Mouse (Mus musculus) adrenal gland, postnatal 10 days (tissue): ENCODE measurements at regions not wholly inside any gene's neighbourhood (a gene's known extent, or its start where the extent isn't known, plus 50 kb on each side); places are given as distances from the start of the nearest gene placed in this dataset.

Experiments used
- DNase-seq: peaks from one replicate; pipeline ENCODE4 v3.0.0; 2021; ENCODE audit warnings: mixed read lengths

DNA sequence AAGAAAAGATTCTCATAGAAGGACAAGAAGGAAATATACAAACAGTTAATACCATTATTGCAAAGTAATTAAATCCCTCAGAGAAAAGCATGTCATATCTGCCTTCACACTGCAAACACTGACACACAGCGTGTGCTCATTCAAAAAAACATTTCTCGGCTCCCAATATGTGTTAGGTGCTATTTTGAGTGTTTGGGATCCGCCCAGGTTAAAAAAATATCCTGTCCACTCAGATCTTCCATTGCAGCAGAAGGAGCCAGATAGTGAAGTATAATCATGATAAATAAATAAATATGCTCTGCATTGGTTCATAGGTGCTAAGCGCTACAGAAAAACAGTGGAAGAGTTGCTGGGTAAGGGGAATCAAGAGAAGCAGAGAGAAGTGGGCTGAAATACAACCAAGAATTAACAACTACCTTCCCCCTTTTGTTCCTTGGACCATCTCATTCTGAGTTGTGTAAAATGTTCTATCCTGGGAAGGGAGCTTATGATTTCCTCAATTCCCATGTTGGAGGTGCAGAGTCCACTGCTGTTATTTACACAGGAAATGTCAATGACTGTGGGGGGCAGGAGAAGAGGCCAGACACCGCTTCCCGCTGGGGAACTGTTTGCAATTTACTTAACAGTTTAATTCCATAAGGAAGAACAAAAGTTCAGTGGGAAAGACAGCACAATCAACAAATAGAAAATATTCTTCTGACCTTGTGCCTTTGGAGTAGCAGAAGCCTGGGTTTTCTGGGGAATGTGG is 139.9 kb downstream of the Tle1 start:
- peak; percentile 2 for DNase-seq

DNA sequence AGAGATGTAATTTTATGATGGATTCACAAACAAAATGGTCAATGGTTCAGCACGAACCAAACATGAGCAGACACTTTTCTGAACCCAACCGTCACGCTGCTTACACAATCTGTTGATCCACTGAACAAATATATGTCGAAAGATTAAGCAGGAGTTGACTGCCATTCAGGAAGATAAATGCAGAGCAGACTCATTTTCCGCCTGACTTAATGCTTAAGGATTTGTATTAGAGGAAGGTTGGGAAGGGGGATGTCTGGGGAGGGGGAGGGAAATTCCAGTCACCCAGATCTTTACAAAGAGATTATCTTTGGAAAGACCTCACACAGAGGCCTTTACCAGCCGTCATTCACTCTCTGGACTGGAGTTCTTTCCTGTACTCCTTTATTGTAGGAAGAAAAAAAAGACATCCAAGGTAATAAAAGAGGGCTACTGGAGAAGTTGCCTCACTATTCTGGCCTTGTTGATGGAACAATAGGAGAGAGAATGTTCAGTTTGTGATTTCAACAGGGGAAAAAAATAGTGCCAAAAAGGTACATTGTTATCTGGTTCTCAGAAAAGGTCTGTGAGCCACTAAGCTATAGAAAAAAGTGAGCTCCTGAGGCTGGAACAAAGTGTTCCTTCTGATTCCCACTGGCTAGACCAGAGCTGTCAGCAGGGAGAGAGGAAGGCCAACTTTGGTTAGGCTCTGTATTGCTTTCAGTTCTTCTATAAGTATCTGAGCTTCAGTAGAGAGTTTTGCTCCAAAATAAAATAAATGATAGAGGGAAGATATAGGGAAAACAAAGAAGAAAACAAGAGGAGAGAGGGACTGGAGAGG is 150.9 kb downstream of the Tle1 start:
- no peak for DNase-seq

DNA sequence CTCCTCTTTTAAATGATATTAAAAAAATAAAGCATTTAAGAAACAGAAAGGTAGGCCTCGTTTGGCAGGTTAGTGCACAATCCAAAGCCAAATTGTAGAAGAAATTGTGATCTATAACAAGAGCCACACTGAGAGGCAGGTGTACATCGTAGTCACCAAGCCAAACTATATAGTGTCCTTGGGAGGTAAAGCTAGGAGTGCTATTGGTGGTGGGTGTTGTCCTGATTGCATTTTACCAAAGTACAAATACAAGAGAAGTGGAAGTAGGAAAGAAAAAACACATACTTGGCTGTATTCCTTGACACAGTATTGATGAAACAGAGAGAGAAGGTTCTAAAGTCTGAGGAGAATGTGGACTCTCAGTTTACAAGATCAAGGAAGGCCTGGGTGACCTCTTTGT is 178.6 kb downstream of the Tle1 start:
- no peak for DNase-seq

DNA sequence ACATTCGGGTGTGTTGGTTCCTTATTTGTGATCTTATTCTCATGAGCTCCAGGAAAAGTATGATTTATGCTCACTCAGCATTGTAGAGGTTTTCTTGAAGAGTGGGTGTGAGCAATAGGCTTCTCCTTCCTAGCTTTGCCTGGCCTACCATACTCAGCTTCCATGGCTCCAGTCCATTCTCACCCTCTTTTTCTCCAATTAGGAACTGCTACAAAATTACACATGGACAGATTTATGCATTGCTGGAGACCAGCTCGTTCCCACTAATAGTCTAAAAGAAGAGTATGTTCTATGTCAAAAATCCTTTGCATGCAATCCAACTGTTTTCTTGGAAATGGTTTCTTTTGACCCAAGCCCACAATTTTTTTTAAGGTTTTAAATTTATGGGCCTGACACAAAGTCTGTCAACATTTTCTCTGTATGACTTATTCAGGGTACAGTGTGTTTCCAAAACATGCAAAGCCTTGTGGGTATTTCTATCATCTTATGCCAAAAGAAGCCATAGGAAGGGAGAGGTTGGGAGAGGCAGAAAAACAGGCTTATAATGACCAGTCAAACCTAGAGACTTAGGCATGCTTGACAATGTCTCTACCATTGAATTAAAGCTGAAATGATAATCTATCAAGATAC is 186.4 kb downstream of the Tle1 start:
- no peak for DNase-seq

DNA sequence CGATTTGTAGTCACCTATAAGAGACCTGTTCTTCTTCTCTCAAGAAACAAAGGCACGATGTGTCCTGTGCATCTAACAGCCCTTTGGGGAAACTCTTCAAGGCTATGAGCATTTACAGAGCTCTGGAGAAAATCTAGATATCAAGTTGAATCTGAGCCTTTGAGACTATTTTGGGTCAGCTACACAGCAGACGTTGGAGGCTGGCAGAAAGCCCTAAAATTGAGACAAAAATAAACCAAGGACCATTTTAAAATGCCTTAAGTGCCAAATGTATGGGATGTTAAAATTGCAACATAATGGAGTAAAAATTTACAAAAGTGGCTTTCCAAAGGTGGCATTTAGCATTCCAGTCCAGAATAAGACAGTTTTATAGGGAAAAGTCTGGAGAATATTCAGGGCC is 187.1 kb downstream of the Tle1 start:
- peak; percentile 14 for DNase-seq

DNA sequence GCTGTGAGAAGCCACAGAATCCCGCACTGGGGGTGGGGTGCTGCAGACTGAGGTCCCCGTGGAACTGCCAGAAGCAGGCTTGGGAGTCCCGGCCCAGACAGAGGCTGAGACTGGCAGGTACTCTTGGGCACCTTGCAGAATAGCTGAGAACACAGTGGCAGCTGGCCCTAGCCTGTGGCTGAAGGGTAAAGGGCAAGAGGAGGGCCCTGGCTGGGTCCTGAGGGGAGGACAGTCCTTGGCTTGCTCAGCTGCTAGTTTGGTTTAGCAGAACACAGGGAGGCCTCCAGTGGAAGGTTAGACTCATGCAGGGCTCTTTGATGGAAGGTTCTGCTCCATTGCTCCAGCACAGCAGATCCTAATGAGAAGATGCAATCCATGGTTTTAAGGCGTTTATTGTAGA is 190.4 kb downstream of the Tle1 start:
- peak; percentile 51 for DNase-seq

DNA sequence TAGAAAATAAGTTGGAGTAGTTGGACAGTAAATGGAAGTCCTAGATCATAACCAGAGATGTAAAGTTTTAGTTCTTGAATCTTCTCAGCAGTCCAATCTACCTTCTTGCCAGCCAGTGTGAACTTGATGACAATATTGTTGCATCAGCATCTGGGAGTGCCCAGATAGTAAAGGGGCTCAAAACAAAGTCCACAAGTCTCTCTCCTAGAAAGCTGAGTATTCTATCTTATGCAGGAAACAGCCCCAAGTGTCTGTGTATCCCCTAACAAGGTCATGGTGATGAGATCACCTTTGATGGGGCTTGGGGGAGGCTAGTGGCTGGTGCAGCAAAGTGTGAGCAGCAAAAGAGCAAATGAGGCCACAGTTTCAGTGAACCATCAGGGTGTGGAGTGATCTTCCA is 194.8 kb downstream of the Tle1 start:
- no peak for DNase-seq

DNA sequence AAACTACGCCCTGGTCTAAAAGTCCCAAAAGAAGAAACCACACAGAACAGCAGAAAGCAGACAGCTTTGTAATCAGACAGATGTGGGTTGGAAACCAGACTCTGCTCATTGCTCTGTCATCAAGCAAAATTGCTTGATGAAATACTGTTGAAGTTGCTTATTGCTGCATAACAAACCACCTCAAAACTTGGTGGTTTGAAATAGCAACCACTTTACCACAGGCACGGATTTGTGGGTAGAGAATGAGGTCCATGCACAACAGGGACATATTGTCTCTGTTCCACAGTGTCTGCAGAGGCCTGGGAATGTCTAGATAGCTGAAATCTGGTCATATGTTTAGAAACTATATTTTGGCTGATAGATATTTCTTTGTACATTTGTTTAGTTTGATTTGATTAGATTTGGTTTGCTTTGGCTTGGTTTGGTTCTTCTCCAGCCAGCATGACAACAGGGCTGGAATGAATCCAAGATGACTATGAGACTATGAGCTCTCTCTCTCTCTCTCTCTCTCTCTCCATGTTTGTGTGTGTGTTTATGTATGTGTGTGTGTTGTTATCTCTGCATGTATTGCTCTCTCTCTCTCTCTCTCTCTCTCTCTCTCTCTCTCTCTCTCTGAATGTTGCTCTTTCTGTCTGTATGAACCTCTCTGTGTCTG is 199.4 kb downstream of the Tle1 start:
- DNase-seq = no peak

DNA sequence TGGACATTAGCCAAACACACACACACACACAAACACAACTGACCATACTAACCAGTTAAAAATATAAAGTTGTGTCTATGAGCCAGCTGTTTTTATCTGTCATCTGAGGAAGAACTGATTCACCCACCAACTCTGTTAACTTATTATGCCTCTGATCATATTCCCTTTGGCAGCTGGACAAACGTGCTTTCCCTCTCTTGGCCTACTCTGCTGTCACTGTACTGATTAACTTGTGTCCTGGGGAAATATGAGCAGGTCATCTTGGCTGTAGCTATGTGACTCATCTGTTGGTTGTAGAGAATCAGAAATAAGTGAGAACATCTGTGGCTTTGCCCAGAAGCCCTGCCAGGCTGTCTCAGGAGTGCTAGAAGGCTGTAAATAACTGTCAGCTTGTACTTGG is 210.9 kb upstream of the Gm11232 start:
- DNase-seq = peak; percentile 35

DNA sequence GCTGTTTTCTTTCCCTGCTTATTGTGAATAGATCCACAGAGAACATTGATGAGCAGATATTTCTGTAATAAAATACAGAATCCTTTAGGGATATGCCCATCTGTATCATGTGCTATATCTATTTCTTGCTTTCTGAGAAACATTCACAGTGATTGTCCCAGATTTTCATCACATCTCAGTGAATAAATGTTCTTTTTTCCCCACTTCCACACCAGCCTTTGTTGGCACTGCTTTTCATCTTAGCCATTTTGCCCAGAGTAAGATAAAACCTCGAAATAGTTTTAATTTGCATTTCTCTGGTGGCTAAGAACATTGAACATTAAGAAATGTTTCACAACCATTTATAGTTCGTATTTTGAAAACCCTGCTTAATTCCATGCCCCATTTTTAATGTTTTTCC is 195.7 kb upstream of the Gm11232 start:
- no peak for DNase-seq

DNA sequence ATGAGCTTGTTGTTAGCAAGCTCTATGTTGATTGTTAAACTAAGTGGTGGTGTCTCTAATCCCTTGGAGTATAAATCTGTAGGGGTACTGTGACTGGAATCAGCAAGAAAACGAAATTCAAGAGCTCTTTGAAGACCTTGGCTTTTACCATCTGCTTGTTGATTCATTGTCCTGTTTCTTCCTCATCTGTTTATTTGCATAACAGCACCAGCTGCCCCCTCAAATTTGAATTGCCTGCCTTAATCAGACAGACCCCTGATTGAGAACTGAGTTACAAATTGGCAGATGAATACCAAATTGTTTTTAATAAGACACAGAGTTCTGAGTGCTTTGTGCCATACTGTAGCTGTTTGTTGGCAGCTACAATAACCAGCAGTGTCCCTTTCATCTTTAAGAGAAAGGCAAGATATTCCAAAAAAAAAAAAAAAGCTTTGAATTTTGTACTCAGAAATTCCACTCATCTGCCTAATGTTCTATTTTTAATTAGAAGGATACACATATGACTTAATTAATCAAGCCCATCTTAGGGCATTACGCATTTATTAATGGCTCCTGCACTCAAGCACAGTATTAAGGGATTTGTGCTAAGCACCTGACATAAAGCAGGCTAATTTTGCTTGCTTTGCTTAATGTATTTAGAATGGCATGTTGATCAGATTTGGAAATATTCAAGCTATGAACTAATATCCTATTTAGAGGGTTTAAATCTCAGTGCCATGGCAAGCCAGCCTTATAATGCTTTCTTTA is 175.6 kb upstream of the Gm11232 start:
- DNase-seq = no peak

DNA sequence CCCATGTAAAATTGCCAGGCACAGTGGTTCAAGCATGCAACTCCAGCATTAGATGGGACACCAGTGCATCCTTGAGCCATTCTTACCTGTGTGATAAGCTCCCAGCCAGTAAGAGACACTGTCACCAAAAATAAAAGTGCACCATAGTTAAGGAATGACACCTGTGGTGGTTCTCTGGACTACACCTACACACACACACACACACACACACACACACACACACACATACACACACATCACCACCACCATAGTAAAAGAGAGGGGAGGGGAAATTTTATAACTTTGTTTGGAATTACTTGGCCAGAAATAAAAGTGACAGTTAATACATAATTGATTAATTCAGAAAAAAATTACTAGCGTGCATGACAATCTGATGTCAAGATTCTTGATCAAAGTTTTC is 175.1 kb upstream of the Gm11232 start:
- no peak for DNase-seq

DNA sequence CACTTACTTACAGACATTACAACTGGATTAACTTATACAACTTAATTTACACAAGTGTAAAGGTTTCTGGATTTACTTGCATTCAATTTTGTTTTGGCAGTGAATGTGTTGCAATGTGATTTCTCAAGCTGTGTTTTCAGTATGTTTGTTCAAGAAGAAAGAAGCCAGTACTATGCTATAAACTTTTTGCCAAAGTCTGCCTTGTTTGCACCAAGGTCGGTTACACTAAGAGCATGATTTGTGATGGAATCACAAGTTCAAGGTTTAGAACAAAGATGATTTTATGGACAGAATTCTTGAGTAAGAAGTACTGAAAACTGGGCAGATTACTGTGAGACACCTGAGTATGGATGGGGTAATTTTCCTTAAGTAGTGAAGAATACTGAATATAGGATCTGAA is 153.8 kb upstream of the Gm11232 start:
- no peak for DNase-seq

DNA sequence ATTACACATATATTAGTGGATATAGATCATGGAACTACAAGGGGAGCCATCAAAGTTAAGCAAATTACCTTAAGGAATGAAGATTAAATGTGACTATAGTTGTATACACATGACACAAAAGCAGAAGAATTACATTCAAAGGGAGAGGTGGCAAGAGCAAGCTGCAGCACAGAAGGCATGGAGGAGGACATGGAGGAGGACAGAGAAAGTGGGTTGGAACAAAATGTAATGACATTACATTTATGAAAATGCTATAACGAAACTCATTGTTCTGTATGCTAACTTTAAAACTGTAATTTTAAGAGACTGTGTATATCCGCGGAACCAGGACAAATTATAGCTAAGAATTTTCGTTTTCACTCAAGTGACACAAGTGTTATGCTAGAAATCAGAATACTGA is 117.9 kb upstream of the Gm11232 start:
- DNase-seq = no peak

DNA sequence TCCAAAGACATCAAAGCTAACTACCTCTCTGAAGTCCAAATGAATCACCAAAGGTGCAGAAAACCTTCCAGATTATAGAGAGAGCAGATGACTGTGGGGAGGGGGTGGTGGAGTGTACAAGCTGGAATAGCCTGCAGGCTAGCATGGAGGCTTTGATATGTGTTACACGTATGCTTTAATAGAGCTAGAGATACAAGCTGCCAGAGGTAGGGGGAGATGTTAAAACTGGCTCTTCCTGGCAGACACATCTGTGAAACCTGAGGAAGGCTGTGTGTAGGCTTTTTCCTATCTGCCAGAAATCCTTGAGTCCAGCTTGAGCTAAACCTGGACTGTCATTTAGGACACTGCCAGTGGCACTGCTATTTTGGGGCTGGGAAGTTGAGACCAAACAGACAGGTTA is 109.2 kb upstream of the Gm11232 start:
- no peak for DNase-seq

DNA sequence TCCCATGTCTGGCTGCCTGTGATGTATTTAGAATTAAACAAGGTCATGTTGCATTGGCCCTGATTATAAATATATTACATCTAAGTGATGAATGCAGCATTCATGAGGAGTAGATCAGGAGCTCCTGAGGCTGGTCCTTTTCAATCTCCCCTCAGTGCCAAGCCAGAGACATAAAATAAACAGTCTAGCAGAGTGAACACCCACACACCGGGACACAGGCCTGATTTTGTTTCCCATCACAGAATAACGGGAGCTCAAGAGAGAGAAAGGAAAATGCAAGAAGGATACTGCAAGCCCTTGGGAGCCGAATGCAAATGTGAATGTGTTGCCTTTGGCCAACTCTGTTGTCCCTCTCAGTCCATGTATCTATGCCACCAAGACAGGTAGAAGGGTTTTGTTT is 84.1 kb upstream of the Gm11232 start:
- no peak for DNase-seq

DNA sequence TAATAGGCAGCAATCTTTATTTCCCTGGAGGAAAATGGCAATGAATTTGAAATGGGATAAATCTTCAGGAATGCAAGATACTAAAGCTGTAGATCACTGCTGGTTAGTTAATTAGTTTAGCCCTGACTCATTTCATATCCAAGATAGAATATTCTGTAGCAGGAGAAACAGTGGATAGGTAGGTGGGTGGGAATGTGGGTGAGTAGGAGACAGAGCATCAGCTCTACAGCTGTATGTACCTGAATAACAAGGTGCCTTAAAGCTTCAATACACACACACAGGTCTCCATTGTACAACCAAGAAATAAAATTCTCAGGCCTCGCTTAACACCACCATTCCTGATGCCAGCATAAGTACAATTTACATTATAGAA is 83.0 kb upstream of the Gm11232 start:
- no peak for DNase-seq

DNA sequence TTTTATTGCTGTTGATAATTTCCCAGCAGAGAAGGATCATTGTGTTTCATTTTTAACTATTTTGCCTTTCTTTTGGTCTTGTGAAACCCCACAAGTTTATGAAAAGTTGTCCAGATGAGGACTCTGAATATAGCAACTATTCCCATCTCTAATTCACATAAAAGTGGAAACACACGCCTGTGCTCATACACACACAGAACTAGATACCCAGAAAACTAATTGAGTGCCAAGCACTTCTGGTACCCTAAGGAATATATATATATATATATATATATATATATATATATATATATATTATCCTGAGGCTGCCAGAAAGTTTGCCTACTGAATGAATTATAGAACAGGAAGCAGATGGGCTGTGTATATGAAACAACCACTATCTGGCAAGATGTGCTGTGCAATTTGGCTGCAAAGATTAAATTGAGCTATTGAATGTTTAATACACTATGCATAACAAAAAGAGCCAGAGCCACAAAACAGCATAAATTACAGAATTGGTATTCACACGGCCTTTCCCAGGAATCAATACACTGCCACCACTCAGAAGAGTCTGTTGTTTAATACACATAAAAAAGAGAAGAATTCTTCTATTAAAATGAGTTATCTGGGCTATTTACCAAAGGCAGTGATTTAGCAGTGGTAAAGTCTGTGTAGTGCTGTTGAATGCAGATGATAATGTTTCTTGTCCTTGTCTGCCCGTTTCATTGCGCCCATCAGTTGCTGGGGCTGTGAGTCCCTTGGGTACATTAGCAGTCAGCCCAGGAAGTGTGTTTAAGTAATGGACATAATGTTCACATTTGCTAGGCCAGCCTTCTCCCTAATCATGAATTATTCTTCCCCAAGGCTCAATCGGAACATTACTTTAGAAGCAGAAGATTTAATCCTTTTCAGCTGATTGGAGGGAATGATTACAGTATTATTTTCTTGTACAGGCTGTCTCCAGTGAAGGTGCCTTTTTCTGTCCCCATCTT is 82.3 kb upstream of the Gm11232 start:
- no peak for DNase-seq

DNA sequence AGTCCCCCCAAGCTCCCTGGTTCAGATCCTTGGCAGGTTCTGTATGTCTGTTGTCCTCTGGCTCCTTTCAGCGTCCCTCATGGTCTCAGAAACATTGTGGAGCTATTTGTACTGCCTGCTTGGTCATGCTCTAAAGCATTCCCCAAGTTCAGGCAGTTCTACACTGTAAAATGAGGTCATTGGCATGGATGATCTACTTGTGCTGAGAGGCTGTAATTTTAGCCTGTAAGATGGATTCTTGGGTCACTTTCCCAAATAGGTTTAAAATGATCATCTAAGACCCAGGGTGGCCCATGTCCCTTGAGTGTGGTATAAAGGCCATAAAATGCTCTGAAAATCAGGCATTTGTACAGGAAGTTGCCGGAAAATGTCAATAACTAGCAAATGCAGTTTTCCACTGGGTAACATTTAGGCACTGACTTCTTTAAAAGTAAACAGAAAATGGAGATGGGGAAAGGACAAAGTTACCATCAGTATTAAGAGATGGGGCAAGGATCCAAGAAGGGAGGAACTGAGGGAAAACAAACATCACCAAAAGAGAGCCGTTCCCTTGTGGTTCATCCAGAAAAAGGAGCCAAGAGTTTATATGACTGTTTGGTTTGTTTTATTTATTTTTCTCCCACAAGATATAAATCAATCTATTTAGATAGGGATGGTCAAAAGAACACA is 81.5 kb upstream of the Gm11232 start:
- no peak for DNase-seq

DNA sequence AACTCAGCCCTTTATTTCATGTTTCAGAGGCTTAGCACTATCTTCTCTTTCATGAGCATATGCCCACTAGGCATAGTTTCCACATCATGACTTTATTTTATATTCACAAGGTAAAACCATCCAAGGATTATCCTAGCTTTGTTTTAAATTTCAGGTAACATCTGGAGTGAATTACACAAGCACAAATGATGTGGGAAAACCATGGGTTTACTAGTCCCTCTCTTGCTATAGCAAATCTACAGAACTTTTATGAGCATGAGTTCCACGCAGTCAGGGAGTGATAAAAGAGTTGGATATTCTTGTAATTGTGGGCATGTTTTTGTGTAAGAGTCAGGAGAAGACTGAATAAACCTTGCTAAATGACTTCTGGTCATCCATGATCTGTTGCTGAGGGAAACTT is 78.0 kb upstream of the Gm11232 start:
- DNase-seq = no peak
